Mouse (Mus musculus) embryonic facial prominence, embryonic 11.5 days (tissue): ENCODE measurements around the gene Kat2a. TPM values are rescaled to one million over a fixed set of nuclear protein-coding genes. Genes with fewer than 3 reads are reported as not detected.

Source experiments
- ATAC-seq: fragments of 200-750 bp; cut with Nextera tagmentation; replicated peaks from 2 replicates; pipeline ENCODE4 v1.8.0; 2017; ENCODE audit warnings: low read depth; ENCODE audit not compliant: insufficient number of reproducible peaks, low FRiP score, low TSS enrichment
- DNase-seq: peaks from one replicate; pipeline ENCODE4 v3.0.0-alpha.2; 2015; ENCODE audit warnings: low spot score
- H3K27ac ChIP-seq: fragments of 300-500 bp; sonication (generic); replicated peaks from 2 replicates; pipeline ENCODE4 v1.5.1; 2014; ENCODE audit warnings: mild to moderate bottlenecking, low read depth, low read length, control low read depth
- H3K27me3 ChIP-seq: fragments of 300-500 bp; sonication (generic); 2 replicates; pipeline ENCODE4 v1.6.1; 2014; ENCODE audit warnings: mild to moderate bottlenecking, low read length, moderate library complexity, mixed read lengths; ENCODE audit not compliant: control insufficient read depth, insufficient read depth
- H3K36me3 ChIP-seq: fragments of 300-500 bp; sonication (generic); replicated peaks from 2 replicates; pipeline ENCODE4 v1.6.1; 2014; ENCODE audit warnings: low read depth, mild to moderate bottlenecking, low read length, moderate library complexity, mixed read lengths; ENCODE audit not compliant: control insufficient read depth, insufficient read depth
- H3K4me1 ChIP-seq: fragments of 300-500 bp; sonication (generic); 2 replicates; pipeline ENCODE4 v1.6.1; 2014; ENCODE audit warnings: low read length, mixed read lengths; ENCODE audit not compliant: control insufficient read depth, insufficient read depth
- H3K4me2 ChIP-seq: fragments of 300-500 bp; sonication (generic); 2 replicates; pipeline ENCODE4 v1.6.1; 2014; ENCODE audit warnings: low read depth, mild to moderate bottlenecking, control low read depth, low read length, moderate library complexity
- H3K4me3 ChIP-seq: fragments of 300-500 bp; sonication (generic); 2 replicates; pipeline ENCODE4 v1.5.1; 2014; ENCODE audit warnings: low read depth, low read length, control low read depth
- H3K9ac ChIP-seq: fragments of 300-500 bp; sonication (generic); replicated peaks from 2 replicates; pipeline ENCODE4 v1.6.1; 2014; ENCODE audit warnings: mild to moderate bottlenecking, control low read depth, low read length
- H3K9me3 ChIP-seq: fragments of 300-500 bp; sonication (generic); replicated peaks from 2 replicates; pipeline ENCODE4 v1.6.1; 2016; ENCODE audit warnings: mild to moderate bottlenecking, low read length, inconsistent platforms, mixed read lengths; ENCODE audit not compliant: control insufficient read depth
- WGBS: fragments of 180-500 bp; shearing (Covaris S2); extraction: QIAGEN DNeasy Blood & Tissue Kit; methylation state at CpG from one replicate; pipeline ENCODE4 v1.1.7; 2014; 5-methylcytosine and 5-hydroxymethylcytosine counted together
- polyA plus RNA-seq: library from polyadenylated mRNA; unstranded; fragments of >200 nt; fragmentation: Nextera tagmentation; extraction: Ambion mirVana; gene quantifications from 2 replicates; pipeline ENCODE4 v1.2.1, GENCODE M21; 2014

The Kat2a gene
- polyA plus RNA-seq, 1 experiment from 2014 or later = 49.9 TPM

DNA sequence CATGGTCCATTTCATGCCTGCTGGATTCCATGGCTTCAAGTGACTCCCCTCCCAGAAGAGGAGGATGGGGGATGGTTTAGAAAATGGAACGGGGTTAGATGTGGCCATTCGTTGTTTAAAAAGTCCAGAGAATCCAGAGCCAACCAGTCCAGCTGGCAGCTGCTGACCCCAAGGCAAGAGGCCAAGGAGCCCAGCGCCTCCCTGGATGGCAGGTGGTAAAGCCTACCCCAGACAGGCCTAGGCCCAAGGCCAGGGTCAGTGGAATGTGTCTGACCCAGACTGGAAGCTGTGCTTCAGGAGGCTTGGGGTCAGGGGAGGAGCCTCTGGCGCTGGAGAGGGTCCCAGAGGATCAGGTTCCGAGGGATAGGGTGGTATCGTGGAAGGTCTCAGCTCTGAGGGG lies 29.1 kb upstream of the Kat2a start:
- 63% methylated on average over 6 of the region's 6 CpGs for WGBS
- Histone ChIP-seq H3K27ac (no peak overlapping the region), H3K4me2 (no peak overlapping the region), H3K4me3 (no peak overlapping the region), H3K36me3 (no peaks in the 10 kb centered on the region), H3K27me3 (no peaks in the 10 kb centered on the region), H3K9me3 (no peaks in the 10 kb centered on the region), H3K4me1 (no peaks in the 10 kb centered on the region), H3K9ac (no peak overlapping the region)
- no peak for DNase-seq
- no peak for ATAC-seq

DNA sequence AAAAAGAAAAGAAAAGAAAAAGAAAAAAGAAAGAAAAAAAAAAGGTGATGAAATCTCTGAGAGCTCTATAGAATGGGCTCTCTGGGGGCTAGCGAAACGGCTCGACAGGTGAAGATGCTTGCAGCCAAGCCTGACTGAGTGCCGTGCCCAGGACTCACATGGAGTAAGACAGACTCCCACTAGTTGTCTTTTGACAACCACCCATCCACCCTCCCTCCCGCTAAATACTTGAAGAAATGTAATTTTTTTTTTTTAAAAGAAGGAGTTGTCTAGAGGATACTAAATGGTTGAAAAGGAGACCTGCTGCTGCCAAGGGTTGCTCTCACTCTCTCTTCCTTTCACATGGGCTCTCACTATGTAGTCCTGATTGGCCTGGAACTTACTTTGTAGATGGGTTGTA lies 26.5 kb upstream of the Kat2a start:
- Histone ChIP-seq H3K9me3 (no peaks in the 10 kb centered on the region), H3K27me3 (no peaks in the 10 kb centered on the region), H3K4me3 (peak overlapping the region; percentile 89; the same call in 1 of the 2 replicates), H3K36me3 (no peaks in the 10 kb centered on the region), H3K9ac (no peak overlapping the region), H3K4me2 (peak overlapping the region; percentile 49; the same call in 1 of the 2 replicates), H3K27ac (no peak overlapping the region), H3K4me1 (no peaks in the 10 kb centered on the region)
- DNase-seq (no peak), ATAC-seq (no peak)
- 14% methylated on average over 5 of the region's 5 CpGs for WGBS

DNA sequence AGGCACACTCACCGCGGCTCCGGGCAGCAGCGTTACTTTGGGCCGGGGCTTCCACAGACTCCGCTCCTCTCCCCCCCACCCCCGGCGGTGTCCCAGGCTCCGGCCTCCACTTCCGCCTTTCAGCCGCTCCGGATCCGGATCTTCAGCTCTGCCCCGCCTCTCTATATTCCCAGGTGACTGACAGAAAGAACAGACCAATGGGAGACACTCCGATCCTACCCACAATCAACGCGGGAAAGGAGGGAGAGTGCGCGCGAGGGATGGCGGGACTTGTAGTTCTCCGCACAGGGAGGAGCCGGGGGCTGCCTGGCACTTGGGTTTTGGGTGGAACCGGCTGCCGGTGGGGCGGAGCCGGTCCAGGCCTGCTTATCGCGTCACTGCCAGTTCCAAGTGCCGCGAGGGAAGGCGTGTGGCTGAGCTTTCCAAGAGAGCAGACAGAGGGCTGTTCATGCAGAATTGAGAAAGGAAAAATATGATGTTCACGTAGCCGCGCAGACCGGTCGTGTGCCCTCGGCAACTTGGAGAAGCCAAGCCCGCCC lies 25.9 kb upstream of the Kat2a start, which contains the start of gene Rab5c:
Gene Rab5c, minus strand, starts transcription at position 150 of the 539 bp plus-strand sequence.
- Histone ChIP-seq H3K36me3 (no peaks in the 10 kb centered on the region), H3K9ac (peak within 1 kb of the TSS; percentile 84), H3K9me3 (no peaks in the 10 kb centered on the region), H3K4me3 (peak within 1 kb of the TSS; percentile 89), H3K4me1 (no peaks in the 10 kb centered on the region), H3K27ac (no peak within 1 kb of the TSS), H3K27me3 (no peaks in the 10 kb centered on the region), H3K4me2 (peak within 1 kb of the TSS; percentile 76)
- peak; percentile 99 for DNase-seq
- peak; percentile 99 for ATAC-seq
- 0% methylated on average over 35 of the region's 39 CpGs for WGBS

DNA sequence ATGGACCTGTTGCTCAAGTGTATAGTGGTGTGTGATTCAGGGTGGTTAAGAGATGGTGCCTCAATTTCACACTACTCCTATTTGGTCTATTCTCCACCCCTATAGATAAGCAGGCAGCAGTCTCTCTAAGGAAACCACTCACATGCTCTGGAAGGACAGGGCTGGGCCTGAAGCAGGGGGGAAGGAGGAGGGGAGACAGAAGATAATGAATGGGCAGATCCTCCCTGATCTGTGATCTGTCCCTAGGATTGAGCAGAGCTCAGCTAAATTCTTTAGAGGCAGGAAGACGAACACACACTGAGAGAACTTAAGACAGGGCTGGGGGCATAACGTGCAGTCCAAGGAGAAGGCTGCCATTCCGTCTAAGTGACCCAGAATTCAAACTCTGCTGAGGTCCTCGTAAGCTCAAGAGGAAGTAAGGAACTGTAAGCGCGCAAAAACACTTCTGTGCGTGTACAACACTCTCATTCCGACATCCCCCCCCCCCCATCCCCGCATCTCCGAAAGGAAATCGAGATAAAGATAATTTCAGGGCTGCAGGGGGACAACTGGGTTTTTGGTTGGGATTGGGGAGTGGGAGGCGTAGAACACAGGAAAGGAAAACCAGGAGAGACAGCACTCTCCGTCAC lies 25.0 kb upstream of the Kat2a start:
- DNase-seq = no peak
- H3K9ac ChIP-seq = peak overlapping the region; percentile 84
- H3K4me2 ChIP-seq = peak overlapping the region; percentile 76
- no peaks in the 10 kb centered on the region for H3K9me3 ChIP-seq
- H3K27ac ChIP-seq = no peak overlapping the region
- H3K27me3 ChIP-seq = no peaks in the 10 kb centered on the region
- peak overlapping the region; percentile 89 for H3K4me3 ChIP-seq
- ATAC-seq = no peak
- no peaks in the 10 kb centered on the region for H3K36me3 ChIP-seq
- no peaks in the 10 kb centered on the region for H3K4me1 ChIP-seq
- WGBS = 3% methylated on average over 13 of the region's 13 CpGs

DNA sequence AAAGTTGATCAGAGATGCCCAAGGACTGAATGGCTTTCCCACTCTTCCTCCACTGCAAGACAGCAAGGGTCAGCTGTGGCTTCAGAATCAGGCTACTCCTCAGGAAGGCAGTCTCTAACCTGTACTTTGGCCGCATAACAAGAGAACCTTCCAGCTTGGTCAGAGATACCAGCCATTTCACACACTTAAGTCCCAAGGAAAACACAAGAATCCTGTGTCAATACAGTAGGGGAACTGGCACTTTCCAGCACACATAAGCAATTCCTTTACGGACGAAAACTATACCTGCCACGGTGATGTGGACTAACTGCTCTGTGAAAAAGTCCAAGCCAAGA lies 24.4 kb upstream of the Kat2a start:
- peak overlapping the region; percentile 76; the same call in 1 of the 2 replicates for H3K4me2 ChIP-seq
- no peaks in the 10 kb centered on the region for H3K4me1 ChIP-seq
- H3K4me3 ChIP-seq = peak overlapping the region; percentile 89
- no peaks in the 10 kb centered on the region for H3K9me3 ChIP-seq
- no peaks in the 10 kb centered on the region for H3K36me3 ChIP-seq
- 85% methylated on average over 4 of the region's 4 CpGs for WGBS
- DNase-seq = no peak
- H3K27ac ChIP-seq = no peak overlapping the region
- H3K9ac ChIP-seq = no peak overlapping the region; the same call in 1 of the 2 replicates
- ATAC-seq = no peak
- no peaks in the 10 kb centered on the region for H3K27me3 ChIP-seq

DNA sequence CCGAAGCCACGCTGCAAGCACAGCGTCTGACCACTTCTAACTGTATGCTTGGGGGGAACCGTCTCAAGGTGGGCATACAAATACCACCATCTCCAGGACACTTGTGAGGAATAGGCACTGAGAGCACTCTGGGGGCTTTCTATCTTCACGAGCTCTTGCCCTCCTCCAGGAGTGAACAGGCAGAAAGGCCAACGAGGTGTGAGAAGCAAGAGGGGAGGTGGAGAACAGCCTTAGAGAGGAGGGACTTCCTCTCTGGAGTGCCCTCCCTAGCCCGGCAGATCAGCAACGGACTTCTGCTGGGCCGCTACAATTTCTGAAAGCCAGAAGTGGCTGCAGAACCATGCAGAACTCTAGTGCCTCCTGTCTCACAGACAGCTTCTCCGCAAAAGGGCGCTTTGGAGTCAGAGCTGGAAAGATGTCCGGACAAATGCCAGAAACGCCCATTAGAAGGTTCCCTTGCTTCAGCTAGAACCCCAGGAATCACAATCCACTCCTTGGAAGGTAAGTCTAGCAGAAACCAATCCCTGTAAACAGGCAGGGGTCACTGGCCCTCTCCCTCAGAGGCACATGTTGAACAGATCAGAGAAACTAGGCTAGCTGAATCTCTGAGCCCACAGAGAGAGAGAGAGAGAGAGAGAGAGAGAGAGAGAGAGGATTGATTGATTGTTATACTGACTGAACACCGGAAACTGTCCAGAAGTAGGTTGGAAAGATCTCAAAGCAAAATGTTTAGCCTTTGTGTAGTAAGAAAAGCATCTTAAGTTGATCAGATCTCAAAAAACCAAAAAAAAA lies 23.9 kb upstream of the Kat2a start:
- H3K27ac ChIP-seq = no peak overlapping the region
- no peaks in the 10 kb centered on the region for H3K27me3 ChIP-seq
- 74% methylated on average over 14 of the region's 14 CpGs for WGBS
- ATAC-seq (no peak), DNase-seq (no peak)
- H3K9ac ChIP-seq = no peak overlapping the region
- H3K4me2 ChIP-seq = no peak overlapping the region
- H3K4me3 ChIP-seq = no peak overlapping the region
- no peaks in the 10 kb centered on the region for H3K4me1 ChIP-seq
- H3K9me3 ChIP-seq = no peaks in the 10 kb centered on the region
- H3K36me3 ChIP-seq = no peaks in the 10 kb centered on the region

DNA sequence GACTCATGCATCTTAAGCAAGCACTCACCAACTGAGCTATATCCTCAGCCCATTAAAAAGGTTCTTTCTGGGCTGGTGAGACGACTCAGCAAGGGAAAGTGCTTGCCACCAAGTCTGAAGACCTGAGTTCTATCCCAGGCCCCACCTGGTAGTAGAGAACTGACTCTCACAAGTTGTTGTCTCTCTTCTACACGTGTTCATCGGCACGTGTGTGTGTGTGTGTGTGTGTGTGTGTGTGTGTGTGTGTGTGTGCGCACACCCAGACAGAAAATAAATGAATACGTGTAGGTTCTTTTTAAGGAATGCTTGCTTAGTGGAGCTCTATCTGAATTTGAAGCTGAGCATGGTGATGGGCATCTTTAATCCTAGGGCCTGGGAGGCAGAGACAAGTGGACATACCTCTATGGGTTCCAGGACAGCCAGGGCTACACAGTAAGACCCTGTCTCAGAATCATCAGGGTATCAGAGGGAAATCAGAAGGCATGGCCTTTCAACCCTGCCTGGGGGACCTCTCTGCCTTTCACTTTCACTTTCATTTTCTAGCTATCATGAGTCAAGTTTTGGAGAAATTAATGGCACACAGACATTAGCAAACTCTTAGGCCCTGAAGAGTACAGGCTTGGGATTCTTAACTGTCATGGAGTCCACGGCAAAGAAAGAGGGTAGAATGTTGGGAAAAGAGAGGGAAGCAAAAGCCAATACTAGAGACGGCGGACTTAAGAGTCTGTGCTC lies 23.0 kb upstream of the Kat2a start:
- Histone ChIP-seq H3K4me3 (no peak overlapping the region), H3K4me1 (no peaks in the 10 kb centered on the region), H3K9ac (no peak overlapping the region), H3K27ac (no peak overlapping the region), H3K9me3 (no peaks in the 10 kb centered on the region), H3K27me3 (no peaks in the 10 kb centered on the region), H3K36me3 (no peaks in the 10 kb centered on the region), H3K4me2 (no peak overlapping the region)
- WGBS = 88% methylated on average over 9 of the region's 9 CpGs
- no peak for ATAC-seq
- DNase-seq = no peak
